Mouse (Mus musculus) heart, embryonic 11.5 days (tissue): ENCODE data around the gene Wee1. TPM values are rescaled to one million over a fixed set of nuclear protein-coding genes. Genes with fewer than 3 reads are reported as not detected.
"Not testable (repeated sequence)": the region's sequence is repeated elsewhere in the genome, so short reads cannot be mapped to it uniquely, and the experiment has no call there.

Source experiments
- ATAC-seq: fragments of 200-750 bp; cut with Nextera tagmentation; replicated peaks from 2 replicates; pipeline ENCODE4 v1.8.0; 2017; ENCODE audit warnings: moderate library complexity; ENCODE audit not compliant: insufficient number of reproducible peaks, low FRiP score, low TSS enrichment
- H3K27ac ChIP-seq: fragments of 300-500 bp; sonication (generic); 2 replicates; pipeline ENCODE4 v1.5.1; 2014; ENCODE audit warnings: mild to moderate bottlenecking, low read depth, low read length
- H3K27me3 ChIP-seq: fragments of 300-500 bp; sonication (generic); 2 replicates; pipeline ENCODE4 v1.6.1; 2014; ENCODE audit warnings: mild to moderate bottlenecking, low read length, mixed read lengths; ENCODE audit not compliant: control insufficient read depth, insufficient read depth
- H3K36me3 ChIP-seq: fragments of 300-500 bp; sonication (generic); 2 replicates; pipeline ENCODE4 v1.6.1; 2014; ENCODE audit warnings: mild to moderate bottlenecking, low read length, moderate library complexity, mixed read lengths; ENCODE audit not compliant: control insufficient read depth, insufficient read depth
- H3K4me1 ChIP-seq: fragments of 300-500 bp; sonication (generic); 2 replicates; pipeline ENCODE4 v1.6.1; 2014; ENCODE audit warnings: low read length; ENCODE audit not compliant: control insufficient read depth, insufficient read depth
- H3K4me2 ChIP-seq: fragments of 300-500 bp; sonication (generic); 2 replicates; pipeline ENCODE4 v1.6.1; 2014; ENCODE audit warnings: mild to moderate bottlenecking, moderate library complexity
- H3K4me3 ChIP-seq: fragments of 300-500 bp; sonication (generic); 2 replicates; pipeline ENCODE4 v1.5.1; 2014; ENCODE audit warnings: low read depth, low read length
- H3K9ac ChIP-seq: fragments of 300-500 bp; sonication (generic); 2 replicates; pipeline ENCODE4 v1.6.1; 2014; ENCODE audit warnings: mild to moderate bottlenecking, low read depth, low read length, moderate library complexity
- H3K9me3 ChIP-seq: fragments of 300-500 bp; sonication (generic); replicated peaks from 2 replicates; pipeline ENCODE4 v1.6.1; 2016; ENCODE audit warnings: low read length; ENCODE audit not compliant: control insufficient read depth
- WGBS: fragments of 180-500 bp; shearing (Covaris S2); extraction: QIAGEN DNeasy Blood & Tissue Kit; methylation state at CpG from one replicate; pipeline ENCODE4 v1.1.7; 2014; ENCODE audit not compliant: insufficient replicate concordance; 5-methylcytosine and 5-hydroxymethylcytosine counted together
- polyA plus RNA-seq: library from polyadenylated mRNA; unstranded; fragments of >200 nt; fragmentation: Nextera tagmentation; extraction: Ambion mirVana; gene quantifications from 2 replicates; pipeline ENCODE4 v1.2.1, GENCODE M21; 2014

Gene Wee1
- polyA plus RNA-seq, 1 experiment from 2014 or later, result 25.0 TPM

- not testable (repeated sequence) for H3K9ac ChIP-seq, H3K27ac ChIP-seq, H3K4me1 ChIP-seq, ATAC-seq, H3K4me3 ChIP-seq, H3K9me3 ChIP-seq, H3K27me3 ChIP-seq, H3K4me2 ChIP-seq
- WGBS, result 74% methylated on average over 2 of the region's 2 CpGs
- H3K36me3 ChIP-seq, result peaks cover 34% of the 10 kb centered on the region
Measured at GRCm38 (mm10) chr7:110132272-110132671, 10.4 kb downstream of the Wee1 start.

DNA sequence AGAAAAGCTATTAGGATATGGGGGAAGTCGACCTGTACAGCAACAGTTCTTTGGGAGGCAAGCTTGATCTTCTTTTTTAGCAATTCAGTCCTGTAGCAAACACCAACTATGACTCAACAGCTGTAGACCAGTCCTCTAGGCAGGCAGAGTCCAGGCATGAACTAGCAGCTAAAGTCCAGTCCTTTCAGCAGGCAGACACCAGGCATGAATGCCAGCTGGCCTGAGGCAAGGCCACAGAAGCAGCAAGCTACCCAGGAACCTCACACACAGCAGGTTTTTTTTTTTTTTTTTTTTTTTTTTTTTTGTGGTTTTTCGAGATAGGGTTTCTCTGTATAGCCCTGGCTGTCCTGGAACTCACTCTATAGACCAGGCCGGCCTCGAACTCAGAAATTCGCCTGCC is 12.1 kb downstream of the Wee1 start:
- peaks cover 39% of the 10 kb centered on the region for H3K36me3 ChIP-seq

GRCm38 (mm10) chr7:110138538-110138937 is 16.7 kb downstream of the Wee1 start:
- no peak for ATAC-seq
- 81% methylated on average over 2 of the region's 2 CpGs for WGBS
- Histone ChIP-seq H3K4me2 (no peak overlapping the region), H3K4me3 (no peak overlapping the region), H3K9me3 (no peaks in the 10 kb centered on the region), H3K9ac (no peak overlapping the region), H3K27me3 (no peaks in the 10 kb centered on the region), H3K27ac (no peak overlapping the region), H3K4me1 (no peaks in the 10 kb centered on the region), H3K36me3 (peaks cover 65% of the 10 kb centered on the region)

More for the DNA sequence above, 12.1 kb downstream of the Wee1 start:
- no peak for ATAC-seq
- no peaks in the 10 kb centered on the region for H3K4me1 ChIP-seq
- H3K27me3 ChIP-seq, result no peaks in the 10 kb centered on the region
- H3K9me3 ChIP-seq, result no peaks in the 10 kb centered on the region
- no peak overlapping the region for H3K4me2 ChIP-seq
- no peak overlapping the region for H3K4me3 ChIP-seq
- no peak overlapping the region for H3K9ac ChIP-seq
- no peak overlapping the region for H3K27ac ChIP-seq
- WGBS, result 78% methylated on average over 5 of the region's 5 CpGs

DNA sequence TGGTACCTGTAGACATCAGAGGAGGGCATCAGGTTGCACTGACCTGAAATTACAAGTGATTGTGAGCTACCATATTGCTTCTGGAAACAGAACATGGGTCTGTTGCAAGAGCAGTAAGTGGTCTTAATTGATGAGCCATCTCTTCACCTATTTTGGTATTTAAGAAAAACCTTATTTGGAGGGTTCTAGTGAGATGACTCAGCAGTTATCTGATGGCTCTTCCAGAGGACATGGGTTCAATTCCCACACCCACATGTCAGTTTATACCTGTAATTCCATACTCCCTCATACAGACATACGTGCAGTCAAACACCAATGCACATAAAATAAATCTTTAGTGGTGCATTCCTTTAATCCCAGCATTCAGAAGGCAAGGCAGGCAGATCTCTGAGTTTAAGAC is 22.0 kb downstream of the Wee1 start:
- Histone ChIP-seq H3K27ac (no peak overlapping the region), H3K4me2 (no peak overlapping the region), H3K4me3 (no peak overlapping the region), H3K9ac (no peak overlapping the region), H3K36me3 (peaks cover 38% of the 10 kb centered on the region), H3K27me3 (no peaks in the 10 kb centered on the region), H3K9me3 (no peaks in the 10 kb centered on the region), H3K4me1 (no peaks in the 10 kb centered on the region)
- 93% methylated on average over 1 of the region's 1 CpGs for WGBS
- no peak for ATAC-seq

DNA sequence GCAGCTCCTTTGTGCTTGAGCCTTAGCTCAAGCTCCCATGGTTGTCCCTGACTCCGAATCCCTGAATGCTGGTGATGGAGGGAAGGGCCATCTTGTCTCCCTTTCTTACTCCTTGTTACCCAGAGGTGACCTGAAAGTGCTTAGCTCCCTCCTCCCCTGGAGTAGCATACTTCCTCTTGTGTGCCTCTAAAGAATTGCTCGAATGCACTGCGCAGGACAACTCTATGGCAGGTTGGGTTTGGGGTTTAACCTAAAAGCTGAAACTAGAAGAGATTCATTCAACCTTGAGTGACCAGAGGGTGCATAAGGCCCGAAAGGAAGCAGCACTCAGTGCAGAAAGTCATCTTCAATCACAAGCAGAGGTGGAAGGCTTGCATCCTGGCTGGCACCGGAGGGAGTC is 31.0 kb downstream of the Wee1 start:
- Histone ChIP-seq H3K27me3 (no peaks in the 10 kb centered on the region), H3K27ac (no peak overlapping the region), H3K9ac (no peak overlapping the region), H3K4me1 (peaks cover 22% of the 10 kb centered on the region), H3K4me2 (no peak overlapping the region), H3K9me3 (no peaks in the 10 kb centered on the region), H3K36me3 (no peaks in the 10 kb centered on the region), H3K4me3 (no peak overlapping the region)
- 81% methylated on average over 5 of the region's 5 CpGs for WGBS
- no peak for ATAC-seq

DNA sequence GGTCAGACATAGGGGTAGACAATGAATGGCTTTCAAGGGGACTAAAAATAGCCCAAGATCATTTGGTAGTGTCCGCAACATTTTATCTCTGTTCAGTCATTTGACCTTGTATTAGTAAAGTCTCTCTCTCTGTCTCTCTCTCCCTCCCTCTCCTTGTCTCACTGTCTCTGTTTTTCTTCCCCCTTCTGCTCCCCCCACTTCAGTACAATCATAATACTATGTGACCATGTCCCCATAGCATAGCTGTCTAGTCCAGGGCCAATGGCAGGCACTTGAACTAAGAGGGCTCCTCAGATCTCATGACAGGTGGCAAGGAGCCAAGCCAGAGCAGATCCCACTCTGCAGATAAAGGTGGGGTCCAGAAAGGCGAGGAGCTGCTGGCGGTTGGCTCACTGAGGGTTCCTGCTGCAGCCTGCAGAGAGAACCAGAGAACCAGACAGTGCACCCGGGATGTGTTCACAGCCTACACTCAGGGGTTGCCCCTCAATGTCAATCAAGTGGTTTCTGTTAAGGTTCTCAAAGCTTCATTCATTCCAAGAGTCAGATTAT is 34.9 kb downstream of the Wee1 start:
- no peaks in the 10 kb centered on the region for H3K9me3 ChIP-seq
- H3K27me3 ChIP-seq, result no peaks in the 10 kb centered on the region
- WGBS, result 14% methylated on average over 4 of the region's 4 CpGs
- ATAC-seq, result peak; percentile 81
- peak overlapping the region; percentile 22 for H3K4me2 ChIP-seq
- peaks cover 33% of the 10 kb centered on the region for H3K4me1 ChIP-seq
- peak overlapping the region; percentile 95 for H3K27ac ChIP-seq
- H3K4me3 ChIP-seq, result no peak overlapping the region
- peak overlapping the region; percentile 39; the same call in 1 of the 2 replicates for H3K9ac ChIP-seq
- no peaks in the 10 kb centered on the region for H3K36me3 ChIP-seq

DNA sequence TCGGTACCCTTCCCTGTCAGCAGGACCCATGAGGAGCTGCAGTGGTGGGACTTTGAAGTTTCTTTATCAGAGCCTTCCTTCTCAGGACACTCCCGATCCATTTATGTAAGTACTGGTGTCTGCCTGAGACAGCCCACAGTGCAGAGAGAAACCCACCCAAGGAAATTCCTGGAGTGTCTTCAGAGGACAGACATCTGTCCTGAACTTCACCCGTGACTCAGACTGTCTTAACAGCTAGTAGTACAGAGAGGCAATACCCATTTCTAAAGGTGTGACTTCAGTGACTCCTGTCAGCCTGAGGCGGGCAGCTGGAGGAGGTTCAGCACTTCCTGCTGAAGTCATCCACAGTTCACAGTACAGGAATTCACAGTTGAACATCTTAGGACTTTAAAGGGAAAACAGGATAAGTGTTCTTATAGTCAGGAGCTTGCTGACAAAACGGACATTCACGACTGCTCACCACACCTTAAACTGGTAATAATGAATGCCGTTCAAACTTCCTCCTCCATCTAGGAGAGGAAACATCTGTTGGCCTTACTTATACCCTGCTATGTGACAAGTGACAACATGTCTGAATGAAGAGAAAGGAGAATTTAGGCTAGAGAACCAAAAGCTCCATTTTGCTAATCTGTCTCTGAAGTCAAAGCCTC is 35.5 kb downstream of the Wee1 start:
- no peaks in the 10 kb centered on the region for H3K36me3 ChIP-seq
- peak overlapping the region; percentile 22 for H3K4me2 ChIP-seq
- peaks cover 33% of the 10 kb centered on the region for H3K4me1 ChIP-seq
- H3K4me3 ChIP-seq, result no peak overlapping the region
- peak; percentile 70 for ATAC-seq
- H3K9me3 ChIP-seq, result no peaks in the 10 kb centered on the region
- 17% methylated on average over 7 of the region's 7 CpGs for WGBS
- H3K9ac ChIP-seq, result 0 out of 2 replicates have a peak overlapping the region, but pooled peaks have one; percentile 16
- peak overlapping the region; percentile 95 for H3K27ac ChIP-seq
- no peaks in the 10 kb centered on the region for H3K27me3 ChIP-seq

DNA sequence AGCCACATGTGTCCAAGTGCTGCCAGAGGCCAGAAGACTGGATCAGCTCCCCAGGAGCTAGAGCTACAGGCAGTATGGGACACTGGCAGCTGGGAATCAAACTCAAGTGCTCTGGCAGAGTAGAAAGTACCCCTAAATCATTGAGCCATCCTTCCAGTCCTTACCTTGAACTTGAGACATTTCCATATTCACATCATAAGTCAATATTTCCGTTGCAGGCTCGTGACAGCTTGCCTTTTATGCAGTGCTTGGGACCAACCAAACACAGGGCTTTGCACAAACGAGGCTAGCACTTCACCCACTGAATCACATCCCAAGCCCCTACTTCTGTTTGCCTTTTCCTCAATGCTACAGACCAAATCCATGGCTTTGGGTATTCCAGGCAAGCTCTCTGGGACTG is 36.2 kb downstream of the Wee1 start:
- WGBS, result 70% methylated on average over 3 of the region's 3 CpGs
- Histone ChIP-seq H3K4me2 (no peak overlapping the region), H3K4me3 (no peak overlapping the region), H3K36me3 (no peaks in the 10 kb centered on the region), H3K27me3 (no peaks in the 10 kb centered on the region), H3K9ac (0 out of 2 replicates have a peak overlapping the region, but pooled peaks have one; percentile 16), H3K9me3 (no peaks in the 10 kb centered on the region), H3K27ac (peak overlapping the region; percentile 95), H3K4me1 (peaks cover 33% of the 10 kb centered on the region)
- ATAC-seq, result no peak

GRCm38 (mm10) chr7:110160109-110160508 is 38.3 kb downstream of the Wee1 start:
- not testable (repeated sequence) for H3K9me3 ChIP-seq, H3K4me2 ChIP-seq, H3K27ac ChIP-seq, H3K27me3 ChIP-seq, ATAC-seq, H3K4me3 ChIP-seq, H3K9ac ChIP-seq, H3K36me3 ChIP-seq
- peaks cover 33% of the 10 kb centered on the region for H3K4me1 ChIP-seq
